Mouse (Mus musculus): ENCODE results near the gene Chd9. TPM values are rescaled to one million over a fixed set of nuclear protein-coding genes. Genes with fewer than 3 reads are reported as not detected.

The Chd9 gene
- polyA plus RNA-seq, 1 experiment from 2014 or later, result 103 TPM

- Histone ChIP-seq H3K9ac (no peak overlapping the region), H3K36me3 (replicated peaks; ENCODE audit: control insufficient read depth, insufficient read depth) (no peaks in the 10 kb centered on the region), H3K9me3 (ENCODE audit: control insufficient read depth, low read length) (no peaks in the 10 kb centered on the region), H3K27ac (no peak overlapping the region), H3K27me3 (ENCODE audit: control insufficient read depth, insufficient read depth, low read length) (no peaks in the 10 kb centered on the region), H3K4me1 (replicated peaks; ENCODE audit: control insufficient read depth, insufficient read depth, low read length) (no peaks in the 10 kb centered on the region), H3K4me2 (replicated peaks) (no peak overlapping the region), H3K4me3 (replicated peaks; ENCODE audit: low read length) (no peak overlapping the region)
- no peak for DNase-seq (ENCODE audit: low spot score)
- no peak for ATAC-seq (ENCODE audit: low FRiP score)
- WGBS, result 69% methylated on average over 6 of the region's 6 CpGs
Measured at GRCm38 (mm10) chr8:90833628-90834320, 5.6 kb downstream of the Chd9 start.

GRCm38 (mm10) chr8:90834321-90834672 lies 6.1 kb downstream of the Chd9 start:
- H3K27ac ChIP-seq, result no peak overlapping the region
- ATAC-seq (ENCODE audit: low FRiP score) (no peak), DNase-seq (ENCODE audit: low spot score) (no peak)
- H3K4me3 ChIP-seq (replicated peaks; ENCODE audit: low read length), result no peak overlapping the region
- H3K9me3 ChIP-seq (ENCODE audit: control insufficient read depth, low read length), result no peaks in the 10 kb centered on the region
- no peaks in the 10 kb centered on the region for H3K27me3 ChIP-seq (ENCODE audit: control insufficient read depth, insufficient read depth, low read length)
- H3K4me1 ChIP-seq (replicated peaks; ENCODE audit: control insufficient read depth, insufficient read depth, low read length), result no peaks in the 10 kb centered on the region
- no peak overlapping the region for H3K4me2 ChIP-seq (replicated peaks)
- H3K36me3 ChIP-seq (replicated peaks; ENCODE audit: control insufficient read depth, insufficient read depth), result no peaks in the 10 kb centered on the region
- 87% methylated on average over 3 of the region's 3 CpGs for WGBS
- H3K9ac ChIP-seq, result no peak overlapping the region

GRCm38 (mm10) chr8:90837440-90837839 lies 9.3 kb downstream of the Chd9 start:
- Histone ChIP-seq H3K9ac (no peak overlapping the region), H3K4me2 (replicated peaks) (no peak overlapping the region), H3K9me3 (ENCODE audit: control insufficient read depth, low read length) (no peaks in the 10 kb centered on the region), H3K4me3 (replicated peaks; ENCODE audit: low read length) (no peak overlapping the region), H3K27ac (no peak overlapping the region), H3K36me3 (replicated peaks; ENCODE audit: control insufficient read depth, insufficient read depth) (no peaks in the 10 kb centered on the region), H3K4me1 (replicated peaks; ENCODE audit: control insufficient read depth, insufficient read depth, low read length) (no peaks in the 10 kb centered on the region), H3K27me3 (ENCODE audit: control insufficient read depth, insufficient read depth, low read length) (no peaks in the 10 kb centered on the region)
- WGBS, result 92% methylated on average over 6 of the region's 6 CpGs
- DNase-seq (ENCODE audit: low spot score) (no peak), ATAC-seq (ENCODE audit: low FRiP score) (no peak)

- no peaks in the 10 kb centered on the region for H3K36me3 ChIP-seq (replicated peaks; ENCODE audit: control insufficient read depth, insufficient read depth)
- H3K27ac ChIP-seq, result no peak overlapping the region
- no peak overlapping the region for H3K4me2 ChIP-seq (replicated peaks)
- H3K27me3 ChIP-seq (ENCODE audit: control insufficient read depth, insufficient read depth, low read length), result no peaks in the 10 kb centered on the region
- H3K4me1 ChIP-seq (replicated peaks; ENCODE audit: control insufficient read depth, insufficient read depth, low read length), result 0 out of 2 replicates have a peak, but pooled peaks cover 4% of the 10 kb centered on the region
- H3K9me3 ChIP-seq (ENCODE audit: control insufficient read depth, low read length), result no peaks in the 10 kb centered on the region
- no peak overlapping the region for H3K4me3 ChIP-seq (replicated peaks; ENCODE audit: low read length)
- DNase-seq (ENCODE audit: low spot score) (no peak), ATAC-seq (ENCODE audit: low FRiP score) (no peak)
- no peak overlapping the region for H3K9ac ChIP-seq
- 78% methylated on average over 11 of the region's 11 CpGs for WGBS
Measured at GRCm38 (mm10) chr8:90839725-90840714, 11.9 kb downstream of the Chd9 start.

- 55% methylated on average over 13 of the region's 13 CpGs for WGBS
Measured at GRCm38 (mm10) chr8:90841321-90841720, 13.2 kb downstream of the Chd9 start.

GRCm38 (mm10) chr8:90843127-90843526 lies 15.0 kb downstream of the Chd9 start:
- no peak for ATAC-seq (ENCODE audit: low FRiP score)
- H3K27ac ChIP-seq, result no peak overlapping the region
- 85% methylated on average over 6 of the region's 6 CpGs for WGBS
- H3K27me3 ChIP-seq (ENCODE audit: control insufficient read depth, insufficient read depth, low read length), result no peaks in the 10 kb centered on the region
- H3K4me3 ChIP-seq (replicated peaks; ENCODE audit: low read length), result no peak overlapping the region
- DNase-seq (ENCODE audit: low spot score), result no peak
- no peak overlapping the region for H3K9ac ChIP-seq
- H3K9me3 ChIP-seq (ENCODE audit: control insufficient read depth, low read length), result no peaks in the 10 kb centered on the region
- no peak overlapping the region for H3K4me2 ChIP-seq (replicated peaks)
- 0 out of 2 replicates have a peak, but pooled peaks cover 4% of the 10 kb centered on the region for H3K4me1 ChIP-seq (replicated peaks; ENCODE audit: control insufficient read depth, insufficient read depth, low read length)
- H3K36me3 ChIP-seq (replicated peaks; ENCODE audit: control insufficient read depth, insufficient read depth), result no peaks in the 10 kb centered on the region

More at GRCm38 (mm10) chr8:90841321-90841720, 13.2 kb downstream of the Chd9 start:
- H3K27me3 ChIP-seq (ENCODE audit: control insufficient read depth, insufficient read depth, low read length), result no peaks in the 10 kb centered on the region
- no peak overlapping the region for H3K9ac ChIP-seq
- H3K4me3 ChIP-seq (replicated peaks; ENCODE audit: low read length), result no peak overlapping the region
- no peaks in the 10 kb centered on the region for H3K36me3 ChIP-seq (replicated peaks; ENCODE audit: control insufficient read depth, insufficient read depth)
- ATAC-seq (ENCODE audit: low FRiP score) (no peak), DNase-seq (ENCODE audit: low spot score) (no peak)
- 0 out of 2 replicates have a peak, but pooled peaks cover 4% of the 10 kb centered on the region for H3K4me1 ChIP-seq (replicated peaks; ENCODE audit: control insufficient read depth, insufficient read depth, low read length)
- no peak overlapping the region for H3K4me2 ChIP-seq (replicated peaks)
- no peak overlapping the region for H3K27ac ChIP-seq
- no peaks in the 10 kb centered on the region for H3K9me3 ChIP-seq (ENCODE audit: control insufficient read depth, low read length)

GRCm38 (mm10) chr8:90844179-90844967 lies 16.2 kb downstream of the Chd9 start:
- Histone ChIP-seq H3K27ac (no peak overlapping the region), H3K9me3 (ENCODE audit: control insufficient read depth, low read length) (no peaks in the 10 kb centered on the region)

GRCm38 (mm10) chr8:90847980-90848379 lies 19.8 kb downstream of the Chd9 start:
- H3K4me2 ChIP-seq (replicated peaks), result no peak overlapping the region
- ATAC-seq (ENCODE audit: low FRiP score), result no peak
- DNase-seq (ENCODE audit: low spot score), result no peak
- H3K36me3 ChIP-seq (replicated peaks; ENCODE audit: control insufficient read depth, insufficient read depth), result no peaks in the 10 kb centered on the region
- no peak overlapping the region for H3K27ac ChIP-seq
- H3K4me1 ChIP-seq (replicated peaks; ENCODE audit: control insufficient read depth, insufficient read depth, low read length), result peaks cover 9% of the 10 kb centered on the region
- H3K4me3 ChIP-seq (replicated peaks; ENCODE audit: low read length), result no peak overlapping the region
- no peaks in the 10 kb centered on the region for H3K27me3 ChIP-seq (ENCODE audit: control insufficient read depth, insufficient read depth, low read length)
- WGBS, result 89% methylated on average over 7 of the region's 7 CpGs
- H3K9me3 ChIP-seq (ENCODE audit: control insufficient read depth, low read length), result no peaks in the 10 kb centered on the region
- no peak overlapping the region for H3K9ac ChIP-seq

More at GRCm38 (mm10) chr8:90844179-90844967, 16.2 kb downstream of the Chd9 start:
- Histone ChIP-seq H3K4me3 (replicated peaks; ENCODE audit: low read length) (no peak overlapping the region), H3K36me3 (replicated peaks; ENCODE audit: control insufficient read depth, insufficient read depth) (no peaks in the 10 kb centered on the region), H3K4me1 (replicated peaks; ENCODE audit: control insufficient read depth, insufficient read depth, low read length) (peaks cover 7% of the 10 kb centered on the region), H3K4me2 (replicated peaks) (no peak overlapping the region), H3K9ac (no peak overlapping the region), H3K27me3 (ENCODE audit: control insufficient read depth, insufficient read depth, low read length) (no peaks in the 10 kb centered on the region)
- no peak for DNase-seq (ENCODE audit: low spot score)
- ATAC-seq (ENCODE audit: low FRiP score), result no peak
- WGBS, result 77% methylated on average over 9 of the region's 9 CpGs
